Comparison of ENCODE assay signal across 31 mouse cellular contexts in genomic region chr3:35142683-35143082, GRCm38 (mm10).
"Had no signal": no experiment of that assay in that cellular context is flagged by ENCODE, and none has a peak within 500 bp of the region (broad histone marks: within the 10 kb centered on the region; RNA-seq: fewer than 3 reads in every experiment).

No protein-coding gene starts in this region.

- H3K4me1 ChIP-seq: heart, embryonic 10.5 days; heart, embryonic 13.5 days; heart, embryonic 15.5 days; hindbrain, embryonic 12.5 days; hindbrain, embryonic 13.5 days; hindbrain, embryonic 15.5 days; intestine, embryonic 15.5 days; kidney, embryonic 15.5 days had no signal

- H3K9me3 ChIP-seq: heart, embryonic 10.5 days; heart, embryonic 12.5 days; heart, embryonic 13.5 days; heart, embryonic 15.5 days; hindbrain, embryonic 12.5 days; hindbrain, embryonic 13.5 days; hindbrain, embryonic 15.5 days; intestine, embryonic 15.5 days; kidney, embryonic 15.5 days had no signal

- DNase-seq: heart, postnatal 10 days; heart, postnatal 14 days; heart, postnatal 36 days; heart, postnatal 4 days; kidney, adult 11 months; kidney, adult 18-20 months; kidney, adult 2 months; kidney, adult 8-10 months; kidney, adult 9 months; kidney, postnatal 10 days; kidney, postnatal 14 days; kidney, postnatal 25 days; kidney, postnatal 36 days; kidney, postnatal 4 days; layer of hippocampus, adult 9-11 months; layer of hippocampus, postnatal 36 days had no signal

- H3K4me2 ChIP-seq: heart, embryonic 11.5 days; heart, embryonic 12.5 days; heart, embryonic 13.5 days; heart, embryonic 15.5 days; hindbrain, embryonic 12.5 days; hindbrain, embryonic 13.5 days; hindbrain, embryonic 15.5 days; intestine, embryonic 15.5 days; kidney, embryonic 15.5 days had no signal

- H3K9ac ChIP-seq: heart, embryonic 12.5 days; heart, embryonic 13.5 days; heart, embryonic 15.5 days; hindbrain, embryonic 12.5 days; hindbrain, embryonic 13.5 days; hindbrain, embryonic 15.5 days; intestine, embryonic 15.5 days; kidney, embryonic 15.5 days had no signal

- H3K27ac ChIP-seq: heart, embryonic 10.5 days; heart, embryonic 13.5 days; heart, embryonic 15.5 days; hindbrain, embryonic 12.5 days; intestine, embryonic 15.5 days; kidney, embryonic 15.5 days; kidney, postnatal 0 days; left cerebral cortex, adult 2 months had no signal

- ATAC-seq: inflammation-experienced regulatory T-cells, adult 6 months; intestine, embryonic 15.5 days; intestine, embryonic 16.5 days; intestine, postnatal 0 days had no signal

- H3K36me3 ChIP-seq: heart, embryonic 10.5 days; heart, embryonic 12.5 days; heart, embryonic 13.5 days; heart, embryonic 15.5 days; hindbrain, embryonic 12.5 days; hindbrain, embryonic 13.5 days; hindbrain, embryonic 15.5 days; intestine, embryonic 15.5 days; kidney, embryonic 15.5 days had no signal

- H3K4me3 ChIP-seq: heart, embryonic 10.5 days; heart, embryonic 12.5 days; heart, embryonic 13.5 days; heart, embryonic 15.5 days; hindbrain, embryonic 12.5 days; hindbrain, embryonic 13.5 days; hindbrain, embryonic 15.5 days; intestine, embryonic 15.5 days; kidney, embryonic 15.5 days; left cerebral cortex, adult 2 months had no signal

- H3K27me3 ChIP-seq: heart, embryonic 12.5 days; heart, embryonic 13.5 days; heart, embryonic 15.5 days; hindbrain, embryonic 13.5 days; hindbrain, embryonic 15.5 days; intestine, embryonic 15.5 days; kidney, embryonic 15.5 days had no signal
